Mouse (Mus musculus): ENCODE results near the gene Tpm3. TPM values are rescaled to one million over a fixed set of nuclear protein-coding genes. Genes with fewer than 3 reads are reported as not detected.

The Tpm3 gene
- total RNA-seq, 2 experiments from 2014 or later: 177 to 183 TPM

DNA sequence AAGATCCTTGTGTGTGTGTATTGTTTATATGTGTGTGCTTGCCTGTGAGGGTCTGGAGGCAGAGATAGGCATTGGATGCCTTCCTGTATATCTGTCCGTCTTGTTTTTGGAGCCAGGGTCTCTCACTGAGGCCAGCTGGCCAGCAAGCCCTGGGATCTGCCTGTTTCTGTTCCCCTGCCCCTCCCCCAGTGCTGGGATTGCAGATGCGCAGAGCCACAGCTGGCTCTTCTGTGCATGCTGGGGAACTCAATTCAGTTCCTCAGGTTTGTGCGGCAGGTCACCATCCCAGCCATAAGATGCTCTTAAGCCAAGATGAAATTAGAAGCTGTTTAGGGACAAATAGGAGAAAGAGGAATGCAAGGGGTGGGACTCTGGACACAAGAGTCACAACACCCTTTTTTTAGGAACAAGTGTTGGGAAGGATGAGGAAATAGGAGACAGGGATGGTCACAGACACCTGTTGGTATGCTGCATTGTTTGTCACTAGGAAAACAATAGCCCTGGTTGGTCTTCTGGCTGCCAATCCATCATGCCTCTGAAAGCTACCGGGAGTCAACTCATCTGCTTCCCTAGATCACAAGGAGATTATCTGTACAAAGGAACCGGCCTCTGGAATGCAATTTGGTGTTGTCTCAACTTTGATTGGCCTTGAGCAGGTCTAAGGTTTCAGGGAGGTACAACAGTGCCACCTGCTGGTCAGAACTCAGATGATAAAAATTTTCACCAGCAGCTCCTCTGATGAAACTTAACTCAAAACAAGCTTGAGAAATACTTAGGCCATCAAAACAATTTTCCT, 4.7 kb downstream of the Tpm3 start:
- Histone ChIP-seq H3K4me3 (no peak overlapping the region), H3K27ac (peak overlapping the region; percentile 43; the same call in 1 of the 2 replicates)
- DNase-seq (ENCODE audit: low spot score in 2 of 2): peak; percentile 70 to 87
- TF ChIP-seq CTCF (conservative IDR thresholded peaks at IDR 0.05): peak; percentile 92

DNA sequence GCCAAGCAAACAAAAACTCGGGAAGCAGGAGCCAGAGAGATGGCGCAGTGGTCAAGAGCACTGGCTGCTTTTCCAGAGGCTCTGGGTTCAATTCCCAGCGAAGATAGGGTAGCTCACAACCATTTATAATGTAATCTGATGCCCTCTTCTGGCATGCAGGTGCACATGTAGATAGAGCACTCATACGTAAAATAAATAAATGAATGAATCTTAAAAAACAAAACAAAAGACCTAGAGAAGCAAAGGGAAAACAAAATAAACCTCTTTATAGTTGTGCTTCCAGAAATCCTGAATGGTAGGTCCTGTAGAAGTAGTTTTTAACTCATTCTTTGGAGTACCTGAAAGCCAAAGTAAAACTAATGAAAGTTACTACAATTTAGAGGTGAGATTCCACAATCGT, 5.8 kb downstream of the Tpm3 start:
- TF ChIP-seq CTCF (conservative IDR thresholded peaks at IDR 0.05): peak; percentile 43
- no peak for DNase-seq (ENCODE audit: low spot score in 2 of 2)
- Histone ChIP-seq H3K4me3 (no peak overlapping the region), H3K27ac (peak overlapping the region; percentile 43; the same call in 1 of the 2 replicates)

DNA sequence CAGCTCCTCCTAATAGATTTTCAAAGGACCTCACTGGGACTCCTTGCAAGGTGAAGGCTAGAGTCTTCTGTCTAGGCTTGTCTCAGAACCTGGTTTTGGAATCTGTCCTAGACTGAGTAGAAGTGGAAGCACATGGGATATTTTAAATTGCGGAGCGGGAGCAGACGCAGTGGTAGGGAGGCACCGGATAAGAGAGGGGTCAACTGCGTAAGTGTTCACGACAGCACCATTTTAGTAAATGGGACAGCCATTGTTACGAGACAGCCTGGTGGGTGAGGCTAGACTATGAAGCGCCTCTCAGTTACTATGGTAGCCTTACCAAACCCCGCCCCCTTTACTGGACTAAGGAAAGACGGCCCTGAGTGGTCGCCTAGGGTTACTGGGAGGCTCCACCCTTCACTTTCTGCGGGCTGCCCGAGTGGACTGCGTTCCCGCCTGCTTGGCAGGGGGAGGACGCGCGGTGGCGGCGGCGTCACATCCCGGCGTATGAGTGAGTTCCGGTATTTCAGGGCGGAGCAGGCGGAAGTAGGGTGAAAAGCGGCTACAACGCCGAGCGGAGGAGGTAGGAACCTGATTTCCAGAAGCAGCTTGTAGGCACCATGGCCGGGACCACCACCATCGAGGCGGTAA, 6.8 kb downstream of the Tpm3 start:
- TF ChIP-seq CTCF (conservative IDR thresholded peaks at IDR 0.05): peak; percentile 33
- DNase-seq (ENCODE audit: low spot score in 2 of 2): peak; percentile 92 to 94

GRCm38 (mm10) chr3:90079763-90080497, 7.5 kb downstream of the Tpm3 start:
- peak; percentile 35 to 42 for DNase-seq (ENCODE audit: low spot score in 2 of 2)

More for the DNA sequence above, 6.8 kb downstream of the Tpm3 start:
- peak overlapping the region; percentile 96 for H3K27ac ChIP-seq
- peak overlapping the region; percentile 78 for H3K4me3 ChIP-seq

GRCm38 (mm10) chr3:90080498-90080863, 8.0 kb downstream of the Tpm3 start:
- no peak for TF ChIP-seq CTCF (conservative IDR thresholded peaks at IDR 0.05)
- DNase-seq (ENCODE audit: low spot score in 2 of 2): no peak
- H3K4me3 ChIP-seq: peak overlapping the region; percentile 78
- H3K27ac ChIP-seq: peak overlapping the region; percentile 96

More at GRCm38 (mm10) chr3:90079763-90080497, 7.5 kb downstream of the Tpm3 start:
- TF ChIP-seq CTCF (conservative IDR thresholded peaks at IDR 0.05): 0 out of 2 replicates have a peak, but pooled peaks have one; percentile 3
- peak overlapping the region; percentile 78 for H3K4me3 ChIP-seq
- H3K27ac ChIP-seq: peak overlapping the region; percentile 96

DNA sequence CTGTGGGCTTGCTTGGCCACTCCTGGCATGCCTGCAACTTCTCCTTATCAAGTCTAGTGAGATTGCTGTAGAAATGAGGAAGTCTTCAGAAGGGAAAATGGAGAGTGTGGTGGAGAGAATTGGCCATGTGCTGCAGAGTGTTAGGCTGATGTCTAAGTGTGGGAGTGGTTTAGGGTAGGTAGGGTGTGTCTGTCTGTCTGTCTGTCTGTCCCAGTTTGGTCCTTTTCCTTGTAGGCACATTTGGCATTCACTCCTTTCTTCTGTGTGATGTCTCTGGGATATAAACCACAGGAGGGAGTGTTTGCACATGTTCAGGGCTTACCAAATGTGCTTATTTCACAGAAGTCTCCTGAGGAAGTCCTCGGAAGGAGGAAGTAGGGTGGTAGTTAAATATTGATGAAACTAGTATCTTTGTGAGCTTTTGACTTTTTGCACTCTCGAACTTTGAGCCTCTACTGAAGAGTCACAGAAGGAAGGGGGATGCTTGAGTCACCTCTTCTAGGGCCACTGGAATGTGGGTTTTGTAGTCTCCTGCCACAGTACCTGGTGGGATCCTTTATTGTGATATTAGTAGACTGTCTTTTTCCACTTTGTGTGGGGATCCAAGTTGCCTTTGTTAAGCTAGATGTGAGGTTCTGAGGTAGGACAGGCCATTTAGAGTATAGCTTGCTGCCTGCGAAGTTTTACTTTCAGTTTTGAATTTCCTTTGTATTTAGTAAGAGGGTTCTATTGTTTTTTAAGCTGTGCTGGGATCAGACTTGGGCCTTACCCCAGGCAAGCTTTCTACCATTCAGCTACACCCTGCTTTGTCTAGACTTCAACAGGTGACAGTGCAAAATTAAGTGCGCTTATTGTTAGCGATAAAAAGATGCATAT, 9.2 kb downstream of the Tpm3 start:
- peak overlapping the region; percentile 89 for H3K27ac ChIP-seq
- H3K4me3 ChIP-seq: peak overlapping the region; percentile 78
- DNase-seq (ENCODE audit: low spot score in 2 of 2): no peak
- TF ChIP-seq CTCF (conservative IDR thresholded peaks at IDR 0.05): no peak

DNA sequence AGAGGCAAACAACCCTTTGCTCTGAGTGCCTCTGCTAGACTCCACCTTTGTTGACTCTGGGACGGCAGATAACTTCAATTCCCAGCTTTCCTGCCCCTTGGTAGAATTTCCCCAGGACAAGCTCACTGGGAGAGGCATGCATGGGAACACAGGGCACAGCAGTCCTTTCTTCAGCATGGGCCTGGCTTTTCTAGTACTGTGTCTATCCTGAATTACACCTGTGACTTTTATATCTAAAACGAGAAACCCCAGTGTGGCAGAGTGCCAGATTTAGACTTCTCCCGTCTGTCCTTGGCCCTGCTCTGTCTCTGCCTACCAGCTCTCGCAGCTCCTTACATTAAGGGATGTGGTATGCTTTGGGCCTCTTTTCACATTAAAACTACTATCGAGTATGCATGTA, 10.6 kb downstream of the Tpm3 start:
- H3K27ac ChIP-seq: peak overlapping the region; percentile 89
- TF ChIP-seq CTCF (conservative IDR thresholded peaks at IDR 0.05): no peak
- H3K4me3 ChIP-seq: peak overlapping the region; percentile 27
- peak in 1 of 2 experiments; percentile 9 for DNase-seq (ENCODE audit: low spot score in 2 of 2)

GRCm38 (mm10) chr3:90083698-90084324, 11.4 kb downstream of the Tpm3 start:
- H3K27ac ChIP-seq: peak overlapping the region; percentile 89
- DNase-seq (ENCODE audit: low spot score in 2 of 2): peak; percentile 64 to 80
- H3K4me3 ChIP-seq: peak overlapping the region; percentile 27
- TF ChIP-seq CTCF (conservative IDR thresholded peaks at IDR 0.05): no peak

GRCm38 (mm10) chr3:90084790-90085189, 12.3 kb downstream of the Tpm3 start:
- TF ChIP-seq CTCF (conservative IDR thresholded peaks at IDR 0.05): no peak
- DNase-seq (ENCODE audit: low spot score in 2 of 2): no peak
- Histone ChIP-seq H3K27ac (peak overlapping the region; percentile 89), H3K4me3 (peak overlapping the region; percentile 5; the same call in 1 of the 2 replicates)

DNA sequence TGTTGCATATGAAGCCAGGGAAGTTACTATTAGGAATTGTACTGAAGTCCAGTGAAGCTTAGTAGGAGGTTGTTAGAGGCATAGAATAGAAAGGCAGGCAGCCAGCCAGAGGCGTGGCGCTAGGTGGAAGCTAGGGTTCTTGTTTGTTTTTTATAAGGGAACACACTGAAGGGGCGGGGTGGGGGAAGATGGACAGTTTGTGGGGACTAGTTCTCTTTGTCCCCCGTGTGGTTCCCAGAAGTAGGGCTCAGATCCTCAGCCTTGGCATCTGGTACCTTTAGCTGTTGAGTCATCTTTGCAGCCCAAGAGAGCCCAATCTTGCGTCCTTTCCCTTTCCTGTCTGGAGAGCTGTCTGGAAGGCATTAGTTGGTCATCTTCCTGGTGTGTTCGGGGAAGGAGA, 12.8 kb downstream of the Tpm3 start:
- no peak for DNase-seq (ENCODE audit: low spot score in 2 of 2)
- peak; percentile 27 for TF ChIP-seq CTCF (conservative IDR thresholded peaks at IDR 0.05)
- peak overlapping the region; percentile 89 for H3K27ac ChIP-seq
- peak overlapping the region; percentile 5; the same call in 1 of the 2 replicates for H3K4me3 ChIP-seq

GRCm38 (mm10) chr3:90086068-90086467, 13.6 kb downstream of the Tpm3 start:
- no peak overlapping the region for H3K4me3 ChIP-seq
- TF ChIP-seq CTCF (conservative IDR thresholded peaks at IDR 0.05): no peak
- no peak for DNase-seq (ENCODE audit: low spot score in 2 of 2)
- H3K27ac ChIP-seq: peak overlapping the region; percentile 89; the same call in 1 of the 2 replicates

All from layer of hippocampus, adult 2 months (tissue).